Mouse (Mus musculus) forebrain, embryonic 13.5 days (tissue): Measurements from ENCODE around the gene Coq5. TPM values are rescaled to one million over a fixed set of nuclear protein-coding genes. Genes with fewer than 3 reads are reported as not detected.

Experiments
- ATAC-seq: fragments of 200-750 bp; cut with Nextera tagmentation; 2 replicates; pipeline ENCODE4 v1.8.0; 2017
- H3K27ac ChIP-seq: fragments of 300-500 bp; sonication (generic); 2 replicates; pipeline ENCODE4 v1.5.1; 2015; ENCODE audit warnings: inconsistent platforms, mild to moderate bottlenecking, moderate library complexity
- H3K27me3 ChIP-seq: fragments of 300-500 bp; sonication (generic); 2 replicates; pipeline ENCODE4 v1.6.1; 2015; ENCODE audit warnings: mild to moderate bottlenecking, inconsistent platforms
- H3K36me3 ChIP-seq: fragments of 300-500 bp; sonication (generic); 2 replicates; pipeline ENCODE4 v1.6.1; 2015; ENCODE audit warnings: mild to moderate bottlenecking, inconsistent platforms; ENCODE audit not compliant: poor library complexity, severe bottlenecking
- H3K4me1 ChIP-seq: fragments of 300-500 bp; sonication (generic); 2 replicates; pipeline ENCODE4 v1.6.1; 2015; ENCODE audit warnings: inconsistent platforms
- H3K4me2 ChIP-seq: fragments of 300-500 bp; sonication (generic); 2 replicates; pipeline ENCODE4 v1.6.1; 2015; ENCODE audit warnings: inconsistent platforms, mild to moderate bottlenecking, moderate library complexity
- H3K4me3 ChIP-seq: fragments of 300-500 bp; sonication (generic); 2 replicates; pipeline ENCODE4 v1.5.1; 2015; ENCODE audit warnings: mild to moderate bottlenecking, inconsistent platforms
- H3K9ac ChIP-seq: fragments of 300-500 bp; sonication (generic); 2 replicates; pipeline ENCODE4 v1.6.1; 2015; ENCODE audit warnings: mild to moderate bottlenecking, inconsistent platforms
- H3K9me3 ChIP-seq: fragments of 300-500 bp; sonication (generic); replicated peaks from 2 replicates; pipeline ENCODE4 v1.6.1; 2016; ENCODE audit warnings: inconsistent platforms
- WGBS: fragments of 180-500 bp; shearing (Covaris S2); methylation state at CpG from one replicate; pipeline ENCODE4 v1.1.7; 2015; 5-methylcytosine and 5-hydroxymethylcytosine counted together
- polyA plus RNA-seq: library from polyadenylated mRNA; unstranded; fragments of >200 nt; fragmentation: Nextera tagmentation; extraction: Ambion mirVana; gene quantifications from 2 replicates; pipeline ENCODE4 v1.2.1, GENCODE M21; 2015

Gene Coq5
- polyA plus RNA-seq = 53.7 and 54.0 TPM in 2 replicates

- Histone ChIP-seq H3K4me1 (peaks cover 6% of the 10 kb centered on the region), H3K27me3 (no peaks in the 10 kb centered on the region), H3K4me2 (peak within 1 kb of the TSS; percentile 97), H3K27ac (0 out of 2 replicates have a peak within 1 kb of the TSS, but pooled peaks have one; percentile 31), H3K9ac (peak within 1 kb of the TSS; percentile 89), H3K9me3 (no peaks in the 10 kb centered on the region; the same call in 1 of the 2 replicates), H3K36me3 (peaks cover 17% of the 10 kb centered on the region), H3K4me3 (peak within 1 kb of the TSS; percentile 97)
- WGBS = 4% methylated on average over 44 of the region's 45 CpGs
- ATAC-seq = peak; percentile 82
Observed at GRCm38 (mm10) chr5:115279226-115280049, at the start of gene Coq5. Coq5 (plus strand) TSS chr5:115279666.

- Histone ChIP-seq H3K27me3 (peaks cover 11% of the 10 kb centered on the region; the same call in 1 of the 2 replicates), H3K4me1 (peaks cover 16% of the 10 kb centered on the region), H3K4me2 (no peak overlapping the region), H3K27ac (no peak overlapping the region), H3K9ac (no peak overlapping the region), H3K9me3 (no peaks in the 10 kb centered on the region), H3K36me3 (no peaks in the 10 kb centered on the region), H3K4me3 (no peak overlapping the region)
- ATAC-seq = no peak
- WGBS = 50% methylated on average over 15 of the region's 15 CpGs
Observed at GRCm38 (mm10) chr5:115230830-115231551, 48.5 kb upstream of the Coq5 start.

- H3K36me3 ChIP-seq = no peaks in the 10 kb centered on the region
- H3K4me2 ChIP-seq = no peak overlapping the region
- no peak overlapping the region for H3K4me3 ChIP-seq
- 42% methylated on average over 16 of the region's 16 CpGs for WGBS
- no peaks in the 10 kb centered on the region for H3K9me3 ChIP-seq
- H3K4me1 ChIP-seq = peaks cover 16% of the 10 kb centered on the region
- no peak for ATAC-seq
- peaks cover 11% of the 10 kb centered on the region; the same call in 1 of the 2 replicates for H3K27me3 ChIP-seq
- no peak overlapping the region for H3K9ac ChIP-seq
- H3K27ac ChIP-seq = no peak overlapping the region
Observed at GRCm38 (mm10) chr5:115231552-115232120, 47.8 kb upstream of the Coq5 start.

- Histone ChIP-seq H3K4me3 (no peak overlapping the region), H3K27me3 (peaks cover 11% of the 10 kb centered on the region; the same call in 1 of the 2 replicates)
- 75% methylated on average over 6 of the region's 6 CpGs for WGBS
Observed at GRCm38 (mm10) chr5:115232516-115232915, 47.0 kb upstream of the Coq5 start.

GRCm38 (mm10) chr5:115233031-115233780 lies 46.3 kb upstream of the Coq5 start:
- Histone ChIP-seq H3K36me3 (no peaks in the 10 kb centered on the region), H3K9ac (no peak overlapping the region), H3K4me3 (no peak overlapping the region), H3K4me2 (no peak overlapping the region), H3K4me1 (peaks cover 19% of the 10 kb centered on the region), H3K27ac (no peak overlapping the region), H3K9me3 (no peaks in the 10 kb centered on the region), H3K27me3 (peaks cover 8% of the 10 kb centered on the region; the same call in 1 of the 2 replicates)
- no peak for ATAC-seq
- WGBS = 91% methylated on average over 14 of the region's 14 CpGs

More at GRCm38 (mm10) chr5:115232516-115232915, 47.0 kb upstream of the Coq5 start:
- Histone ChIP-seq H3K9ac (no peak overlapping the region), H3K36me3 (no peaks in the 10 kb centered on the region), H3K9me3 (no peaks in the 10 kb centered on the region), H3K4me1 (peaks cover 19% of the 10 kb centered on the region), H3K4me2 (no peak overlapping the region), H3K27ac (no peak overlapping the region)
- ATAC-seq = no peak

GRCm38 (mm10) chr5:115234519-115234918 lies 44.9 kb upstream of the Coq5 start:
- H3K27ac ChIP-seq = no peak overlapping the region
- H3K4me1 ChIP-seq = peaks cover 30% of the 10 kb centered on the region
- H3K9ac ChIP-seq = no peak overlapping the region
- H3K36me3 ChIP-seq = no peaks in the 10 kb centered on the region
- peak overlapping the region; percentile 73; the same call in 1 of the 2 replicates for H3K4me2 ChIP-seq
- H3K4me3 ChIP-seq = no peak overlapping the region
- ATAC-seq = no peak
- peaks cover 8% of the 10 kb centered on the region; the same call in 1 of the 2 replicates for H3K27me3 ChIP-seq
- no peaks in the 10 kb centered on the region for H3K9me3 ChIP-seq
- 40% methylated on average over 6 of the region's 6 CpGs for WGBS

GRCm38 (mm10) chr5:115235323-115235771 lies 44.1 kb upstream of the Coq5 start:
- H3K9ac ChIP-seq = peak overlapping the region; percentile 60
- peaks cover 30% of the 10 kb centered on the region for H3K4me1 ChIP-seq
- peak overlapping the region; percentile 73 for H3K4me2 ChIP-seq
- H3K9me3 ChIP-seq = no peaks in the 10 kb centered on the region
- H3K36me3 ChIP-seq = peaks cover 8% of the 10 kb centered on the region
- peak overlapping the region; percentile 44 for H3K27ac ChIP-seq
- peak; percentile 69 for ATAC-seq
- under 1% methylated on average over 44 of the region's 45 CpGs for WGBS
- H3K27me3 ChIP-seq = peaks cover 8% of the 10 kb centered on the region; the same call in 1 of the 2 replicates
- H3K4me3 ChIP-seq = peak overlapping the region; percentile 46

- WGBS = 1% methylated on average over 21 of the region's 21 CpGs
- peaks cover 12% of the 10 kb centered on the region for H3K36me3 ChIP-seq
- peaks cover 30% of the 10 kb centered on the region for H3K4me1 ChIP-seq
- ATAC-seq = peak; percentile 72
- no peaks in the 10 kb centered on the region for H3K9me3 ChIP-seq
- peaks cover 8% of the 10 kb centered on the region; the same call in 1 of the 2 replicates for H3K27me3 ChIP-seq
- H3K4me3 ChIP-seq = peak within 1 kb of the TSS; percentile 46
- peak within 1 kb of the TSS; percentile 73 for H3K4me2 ChIP-seq
- peak within 1 kb of the TSS; percentile 44 for H3K27ac ChIP-seq
- peak within 1 kb of the TSS; percentile 60 for H3K9ac ChIP-seq
Observed at GRCm38 (mm10) chr5:115235786-115236263, 43.6 kb upstream of the Coq5 start, which contains the start of gene Pop5. Pop5 (plus strand) TSS chr5:115235836.

- peak overlapping the region; percentile 88 for H3K4me2 ChIP-seq
Observed at GRCm38 (mm10) chr5:115237803-115238728, 41.4 kb upstream of the Coq5 start.

GRCm38 (mm10) chr5:115238729-115239195 lies 40.7 kb upstream of the Coq5 start:
- peak overlapping the region; percentile 81 for H3K9ac ChIP-seq
- H3K9me3 ChIP-seq = no peaks in the 10 kb centered on the region
- peaks cover 42% of the 10 kb centered on the region for H3K36me3 ChIP-seq
- H3K4me1 ChIP-seq = peaks cover 23% of the 10 kb centered on the region
- H3K27ac ChIP-seq = no peak overlapping the region
- peaks cover 8% of the 10 kb centered on the region; the same call in 1 of the 2 replicates for H3K27me3 ChIP-seq
- H3K4me3 ChIP-seq = peak overlapping the region; percentile 80
- ATAC-seq = no peak
- peak overlapping the region; percentile 88 for H3K4me2 ChIP-seq
- 4% methylated on average over 11 of the region's 11 CpGs for WGBS

More at GRCm38 (mm10) chr5:115237803-115238728, 41.4 kb upstream of the Coq5 start:
- H3K36me3 ChIP-seq = peaks cover 35% of the 10 kb centered on the region
- peaks cover 8% of the 10 kb centered on the region; the same call in 1 of the 2 replicates for H3K27me3 ChIP-seq
- peak overlapping the region; percentile 80 for H3K4me3 ChIP-seq
- peak overlapping the region; percentile 81 for H3K9ac ChIP-seq
- ATAC-seq = peak; percentile 83
- peak overlapping the region; percentile 32; the same call in 1 of the 2 replicates for H3K27ac ChIP-seq
- no peaks in the 10 kb centered on the region for H3K9me3 ChIP-seq
- H3K4me1 ChIP-seq = peaks cover 23% of the 10 kb centered on the region
- WGBS = under 1% methylated on average over 88 of the region's 88 CpGs
